Mouse (Mus musculus) stomach, postnatal 0 days (tissue): ENCODE data around the gene Iffo2.

Experiments used
- CTCF ChIP-seq: IDR thresholded peaks from 2 replicates; pipeline ENCODE4 v1.5.1; 2016; ENCODE audit warnings: antibody characterized with exemption, low read depth, mild to moderate bottlenecking, moderate library complexity
- EP300 ChIP-seq: optimal IDR thresholded peaks from 2 replicates; pipeline ENCODE3; 2016; ENCODE audit warnings: antibody characterized with exemption

GRCm38 (mm10) chr4:139646916-139647315, 116.6 kb downstream of the Iffo2 start:
- TF ChIP-seq CTCF (peak; percentile 60), EP300 (no peak)
